Mouse (Mus musculus) heart, postnatal 25 days (tissue): ENCODE measurements around the gene Mup22. TPM values are rescaled to one million over a fixed set of nuclear protein-coding genes. Genes with fewer than 3 reads are reported as not detected.
"Not testable (repeated sequence)": the region's sequence is repeated elsewhere in the genome, so short reads cannot be mapped to it uniquely, and the experiment has no call there.

ENCODE experiments used
- DNase-seq: peaks from one replicate; pipeline ENCODE4 v3.0.0; 2022; ENCODE audit warnings: low spot score
- intact Hi-C: fragments of 180-260 bp; cut with DNase I; formaldehyde crosslinking; loops from one replicate; pipeline ENCODE4 v1.15.1; 2025
- total RNA-seq, 2 experiments: library from RNA; stranded (reverse); gene quantifications; 2 replicates each; pipeline ENCODE4 v1.2.3; 2021

Gene Mup22
- not detected for total RNA-seq

- DNase-seq, intact Hi-C loops: not testable (repeated sequence)
Measured at GRCm38 (mm10) chr4:60821363-60821762, at the start of gene Mup22. Gene Mup22, minus strand, starts transcription at chr4:60821463.

GRCm38 (mm10) chr4:60840889-60841288 lies 19.6 kb upstream of the Mup22 start:
- DNase-seq, intact Hi-C loops: not testable (repeated sequence)

Other genes starting within 250 kb of the Mup22 start
- gene Mup10, start 239.3 kb downstream of the Mup22 start, total RNA-seq, result not detected
- gene Mup11, start 159.1 kb downstream of the Mup22 start, total RNA-seq, result not detected
- gene Mup12, start 80.1 kb downstream of the Mup22 start, total RNA-seq, result not detected